ENCODE assay signal across 24 mouse cellular contexts in the genomic region with DNA sequence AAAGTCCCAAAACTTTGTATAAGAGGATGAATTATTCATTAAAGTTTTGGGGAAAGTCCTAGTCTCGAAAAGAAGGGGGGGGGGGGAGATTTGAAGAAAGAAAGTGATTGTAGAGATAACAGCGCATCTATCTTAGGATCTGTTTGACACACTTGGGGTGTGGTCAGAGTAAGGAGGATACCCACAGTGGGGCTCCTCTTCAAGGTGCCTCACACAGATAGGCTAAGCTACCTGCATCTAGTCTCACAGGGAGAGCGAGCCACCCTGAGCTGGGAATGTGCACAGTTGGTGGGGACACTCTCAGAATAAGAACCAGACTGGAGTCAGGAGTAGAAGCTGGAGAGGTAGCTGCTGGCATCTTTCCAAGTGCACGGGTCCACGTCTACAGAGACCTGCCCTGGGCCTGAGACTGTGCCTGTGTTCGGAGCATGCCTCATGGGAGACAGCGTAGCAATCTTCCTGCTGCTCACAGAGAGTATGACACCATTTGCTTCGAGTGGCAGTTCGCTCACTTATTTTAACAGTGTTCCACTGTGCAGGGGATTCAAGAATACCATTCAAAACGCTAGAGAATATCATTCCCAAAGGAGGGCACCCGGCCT.
DNase-seq lines count a peak whose midpoint lies in the region; ATAC-seq and TF ChIP-seq lines count a peak whose summit lies in the region.
"Had no signal": no experiment of that assay in that cellular context is flagged by ENCODE, and none has a peak within 500 bp of the region (broad histone marks: within the 10 kb centered on the region; RNA-seq: fewer than 3 reads in every experiment).

No protein-coding gene starts in this region.

- H3K4me2 ChIP-seq in forebrain, embryonic 12.5 days = no peak overlapping the region
- H3K4me2 ChIP-seq in forebrain, embryonic 13.5 days = no peak overlapping the region
- no peak overlapping the region for H3K4me2 ChIP-seq in midbrain, embryonic 11.5 days
- no peak overlapping the region for H3K4me2 ChIP-seq in midbrain, postnatal 0 days (ENCODE audit: low read depth, low read length, poor library complexity, severe bottlenecking)
- H3K4me2 ChIP-seq in hindbrain, embryonic 11.5 days (replicated peaks; ENCODE audit: low read depth, low read length) = no peak overlapping the region
- no peak overlapping the region for H3K4me2 ChIP-seq in hindbrain, embryonic 15.5 days
- H3K4me2 ChIP-seq: embryonic facial prominence, embryonic 12.5 days; limb, embryonic 13.5 days; liver, embryonic 13.5 days; lung, embryonic 15.5 days had no signal

- H3K27me3 ChIP-seq in forebrain, embryonic 12.5 days = 0 out of 2 replicates have a peak, but pooled peaks cover 3% of the 10 kb centered on the region
- no peaks in the 10 kb centered on the region for H3K27me3 ChIP-seq in forebrain, embryonic 13.5 days
- no peaks in the 10 kb centered on the region for H3K27me3 ChIP-seq in midbrain, embryonic 11.5 days (ENCODE audit: control insufficient read depth, insufficient read depth, low read length)
- H3K27me3 ChIP-seq in midbrain, postnatal 0 days (ENCODE audit: insufficient read depth, low read length) = no peaks in the 10 kb centered on the region
- no peaks in the 10 kb centered on the region for H3K27me3 ChIP-seq in hindbrain, embryonic 11.5 days (ENCODE audit: control insufficient read depth, insufficient read depth, low read length)
- no peaks in the 10 kb centered on the region for H3K27me3 ChIP-seq in hindbrain, embryonic 15.5 days
- H3K27me3 ChIP-seq: embryonic facial prominence, embryonic 12.5 days; limb, embryonic 13.5 days; liver, embryonic 13.5 days; lung, embryonic 15.5 days had no signal

- no peaks in the 10 kb centered on the region for H3K36me3 ChIP-seq in forebrain, embryonic 12.5 days (replicated peaks)
- no peaks in the 10 kb centered on the region for H3K36me3 ChIP-seq in forebrain, embryonic 13.5 days (ENCODE audit: poor library complexity, severe bottlenecking)
- no peaks in the 10 kb centered on the region for H3K36me3 ChIP-seq in midbrain, embryonic 11.5 days (ENCODE audit: control insufficient read depth, insufficient read depth, low read length)
- no peaks in the 10 kb centered on the region for H3K36me3 ChIP-seq in midbrain, postnatal 0 days (ENCODE audit: insufficient read depth, low read length)
- no peaks in the 10 kb centered on the region for H3K36me3 ChIP-seq in hindbrain, embryonic 11.5 days (ENCODE audit: control insufficient read depth, insufficient read depth, low read length)
- no peaks in the 10 kb centered on the region for H3K36me3 ChIP-seq in hindbrain, embryonic 15.5 days
- H3K36me3 ChIP-seq: embryonic facial prominence, embryonic 12.5 days; limb, embryonic 13.5 days; liver, embryonic 13.5 days; lung, embryonic 15.5 days had no signal

- no peak for DNase-seq in midbrain, embryonic 11.5 days (ENCODE audit: low spot score, missing footprints)
- DNase-seq in midbrain, postnatal 0 days (ENCODE audit: low spot score) = no peak
- DNase-seq in hindbrain, embryonic 11.5 days (ENCODE audit: low spot score) = peak; percentile 20
- no peak for DNase-seq in spleen, postnatal 14 days (ENCODE audit: low spot score in 2 of 2)
- DNase-seq in lung, postnatal 36 days = no peak
- DNase-seq: adrenal gland, postnatal 36 days; B cell, adult 2 months; cerebellum, adult 8-10 months; gastrocnemius, postnatal 14 days; heart, adult 2 months; layer of hippocampus, postnatal 36 days; liver, embryonic 13.5 days; right cerebral cortex, postnatal 4 days; thymus, postnatal 25 days had no signal

- no peak overlapping the region for H3K4me3 ChIP-seq in forebrain, embryonic 12.5 days (replicated peaks)
- no peak overlapping the region for H3K4me3 ChIP-seq in forebrain, embryonic 13.5 days
- no peak overlapping the region for H3K4me3 ChIP-seq in midbrain, embryonic 11.5 days (ENCODE audit: low read depth, low read length)
- H3K4me3 ChIP-seq in midbrain, postnatal 0 days (ENCODE audit: low read depth, low read length) = no peak overlapping the region
- no peak overlapping the region for H3K4me3 ChIP-seq in hindbrain, embryonic 11.5 days (ENCODE audit: low read depth, low read length)
- no peak overlapping the region for H3K4me3 ChIP-seq in hindbrain, embryonic 15.5 days
- H3K4me3 ChIP-seq: embryonic facial prominence, embryonic 12.5 days; erythroblast, embryonic 14.5 days; heart, adult 2 months; layer of hippocampus, adult 2 months; limb, embryonic 13.5 days; liver, embryonic 13.5 days; lung, embryonic 15.5 days had no signal

- peak; percentile 60; the same call in 1 of the 2 replicates for ATAC-seq in forebrain, embryonic 12.5 days (ENCODE audit: low FRiP score)
- ATAC-seq in forebrain, embryonic 13.5 days = no peak
- ATAC-seq in midbrain, embryonic 11.5 days (ENCODE audit: low FRiP score) = peak; percentile 57
- ATAC-seq in midbrain, postnatal 0 days (ENCODE audit: low FRiP score) = no peak
- peak; percentile 65 for ATAC-seq in hindbrain, embryonic 11.5 days (ENCODE audit: low FRiP score)
- peak; percentile 23; the same call in 1 of the 2 replicates for ATAC-seq in hindbrain, embryonic 15.5 days (ENCODE audit: low FRiP score, low read depth)
- ATAC-seq: intestine, postnatal 0 days had no signal

- no peaks in the 10 kb centered on the region for H3K9me3 ChIP-seq in forebrain, embryonic 12.5 days
- no peaks in the 10 kb centered on the region for H3K9me3 ChIP-seq in forebrain, embryonic 13.5 days (replicated peaks)
- no peaks in the 10 kb centered on the region for H3K9me3 ChIP-seq in midbrain, embryonic 11.5 days (ENCODE audit: control insufficient read depth, low read length)
- H3K9me3 ChIP-seq in midbrain, postnatal 0 days (ENCODE audit: low read length) = no peaks in the 10 kb centered on the region
- H3K9me3 ChIP-seq in hindbrain, embryonic 11.5 days (ENCODE audit: control insufficient read depth, low read length) = no peaks in the 10 kb centered on the region
- no peaks in the 10 kb centered on the region for H3K9me3 ChIP-seq in hindbrain, embryonic 15.5 days
- H3K9me3 ChIP-seq: embryonic facial prominence, embryonic 12.5 days; limb, embryonic 13.5 days; liver, embryonic 13.5 days; lung, embryonic 15.5 days had no signal

- no peak overlapping the region for H3K9ac ChIP-seq in forebrain, embryonic 12.5 days
- no peak overlapping the region for H3K9ac ChIP-seq in forebrain, embryonic 13.5 days
- no peak overlapping the region for H3K9ac ChIP-seq in midbrain, embryonic 11.5 days (ENCODE audit: low read length)
- no peak overlapping the region for H3K9ac ChIP-seq in midbrain, postnatal 0 days (replicated peaks; ENCODE audit: low read length, poor library complexity, severe bottlenecking)
- H3K9ac ChIP-seq in hindbrain, embryonic 11.5 days (ENCODE audit: low read depth, low read length) = no peak overlapping the region
- no peak overlapping the region for H3K9ac ChIP-seq in hindbrain, embryonic 15.5 days
- H3K9ac ChIP-seq: embryonic facial prominence, embryonic 12.5 days; limb, embryonic 13.5 days; liver, embryonic 13.5 days; lung, embryonic 15.5 days had no signal

- H3K4me1 ChIP-seq in forebrain, embryonic 12.5 days = peaks cover 24% of the 10 kb centered on the region
- peaks cover 28% of the 10 kb centered on the region for H3K4me1 ChIP-seq in forebrain, embryonic 13.5 days
- peaks cover 10% of the 10 kb centered on the region; the same call in 1 of the 2 replicates for H3K4me1 ChIP-seq in midbrain, embryonic 11.5 days (ENCODE audit: control insufficient read depth, insufficient read depth, low read length)
- peaks cover under 1% of the 10 kb centered on the region; the same call in 1 of the 2 replicates for H3K4me1 ChIP-seq in midbrain, postnatal 0 days (ENCODE audit: insufficient read depth, low read length)
- peaks cover 4% of the 10 kb centered on the region; the same call in 1 of the 2 replicates for H3K4me1 ChIP-seq in hindbrain, embryonic 11.5 days (replicated peaks; ENCODE audit: control insufficient read depth, insufficient read depth, low read length)
- peaks cover 10% of the 10 kb centered on the region for H3K4me1 ChIP-seq in hindbrain, embryonic 15.5 days (replicated peaks)
- H3K4me1 ChIP-seq: embryonic facial prominence, embryonic 12.5 days; liver, embryonic 13.5 days; lung, embryonic 15.5 days had no signal

- H3K27ac ChIP-seq in forebrain, embryonic 12.5 days = no peak overlapping the region
- no peak overlapping the region for H3K27ac ChIP-seq in forebrain, embryonic 13.5 days
- no peak overlapping the region; the same call in 1 of the 2 replicates for H3K27ac ChIP-seq in midbrain, embryonic 11.5 days (ENCODE audit: low read depth, low read length)
- H3K27ac ChIP-seq in midbrain, postnatal 0 days (ENCODE audit: low read depth, low read length) = no peak overlapping the region
- no peak overlapping the region for H3K27ac ChIP-seq in hindbrain, embryonic 11.5 days (ENCODE audit: low read depth, low read length)
- H3K27ac ChIP-seq in hindbrain, embryonic 15.5 days (replicated peaks) = no peak overlapping the region
- H3K27ac ChIP-seq: embryonic facial prominence, embryonic 12.5 days; heart, adult 2 months; kidney, postnatal 0 days; layer of hippocampus, adult 2 months; limb, embryonic 13.5 days; liver, embryonic 13.5 days; lung, embryonic 15.5 days had no signal

- no peak for TF ChIP-seq CTCF in midbrain, postnatal 0 days (IDR thresholded peaks at IDR 0.05)

- 50% methylated on average over 11 of the region's 11 CpGs for WGBS in forebrain, embryonic 12.5 days
- WGBS in forebrain, embryonic 13.5 days = 42% methylated on average over 11 of the region's 11 CpGs
- WGBS in midbrain, embryonic 11.5 days = 70% methylated on average over 11 of the region's 11 CpGs
- WGBS in midbrain, postnatal 0 days = 47% methylated on average over 11 of the region's 11 CpGs
- 68% methylated on average over 11 of the region's 11 CpGs for WGBS in hindbrain, embryonic 11.5 days
- 39% methylated on average over 11 of the region's 11 CpGs for WGBS in hindbrain, embryonic 15.5 days

Comparison
In these comparisons a context has a peak if more than half of its experiments do, and no peak if none do; other contexts are left out.
1. ATAC-seq: peak in forebrain, embryonic 12.5 days (single experiment), midbrain, embryonic 11.5 days (single experiment), hindbrain, embryonic 11.5 days (single experiment) and hindbrain, embryonic 15.5 days (single experiment); none in forebrain, embryonic 13.5 days (single experiment) and midbrain, postnatal 0 days (single experiment).